Mouse (Mus musculus) liver, embryonic 11.5 days (tissue): ENCODE measurements around the gene Aup1. TPM values are rescaled to one million over a fixed set of nuclear protein-coding genes. Genes with fewer than 3 reads are reported as not detected.

Experiments
- ATAC-seq: fragments of 200-750 bp; cut with Nextera tagmentation; replicated peaks from 2 replicates; pipeline ENCODE4 v1.8.0; 2017; ENCODE audit warnings: moderate number of reproducible peaks, mild to moderate bottlenecking, moderate TSS enrichment, moderate library complexity; ENCODE audit not compliant: low FRiP score
- DNase-seq: peaks from one replicate; pipeline ENCODE4 v3.0.0-alpha.2; 2017; ENCODE audit warnings: low spot score
- H3K27ac ChIP-seq: fragments of 300-500 bp; sonication (generic); 2 replicates; pipeline ENCODE4 v1.5.1; 2014; ENCODE audit warnings: mild to moderate bottlenecking, low read depth, low read length, control low read depth
- H3K27me3 ChIP-seq: fragments of 300-500 bp; sonication (generic); replicated peaks from 2 replicates; pipeline ENCODE4 v1.6.1; 2014; ENCODE audit warnings: low read length, mixed read lengths; ENCODE audit not compliant: control insufficient read depth, insufficient read depth
- H3K36me3 ChIP-seq: fragments of 300-500 bp; sonication (generic); 2 replicates; pipeline ENCODE4 v1.6.1; 2014; ENCODE audit warnings: mild to moderate bottlenecking, low read length, moderate library complexity, mixed read lengths; ENCODE audit not compliant: control insufficient read depth, insufficient read depth
- H3K4me1 ChIP-seq: fragments of 300-500 bp; sonication (generic); replicated peaks from 2 replicates; pipeline ENCODE4 v1.6.1; 2014; ENCODE audit warnings: low read length, mixed read lengths; ENCODE audit not compliant: control insufficient read depth, insufficient read depth
- H3K4me2 ChIP-seq: fragments of 300-500 bp; sonication (generic); 2 replicates; pipeline ENCODE4 v1.6.1; 2014; ENCODE audit warnings: mild to moderate bottlenecking, control low read depth, moderate library complexity
- H3K4me3 ChIP-seq: fragments of 300-500 bp; sonication (generic); 2 replicates; pipeline ENCODE4 v1.5.1; 2014; ENCODE audit warnings: low read depth, low read length, control low read depth
- H3K9ac ChIP-seq: fragments of 300-500 bp; sonication (generic); 2 replicates; pipeline ENCODE4 v1.6.1; 2014; ENCODE audit warnings: low read depth, low read length, control low read depth
- H3K9me3 ChIP-seq: fragments of 300-500 bp; sonication (generic); 2 replicates; pipeline ENCODE4 v1.6.1; 2016; ENCODE audit warnings: low read length, inconsistent platforms, mixed read lengths; ENCODE audit not compliant: control insufficient read depth
- WGBS: fragments of 180-500 bp; shearing (Covaris S2); extraction: QIAGEN DNeasy Blood & Tissue Kit; methylation state at CpG from one replicate; pipeline ENCODE4 v1.1.7; 2014; 5-methylcytosine and 5-hydroxymethylcytosine counted together
- polyA plus RNA-seq: library from polyadenylated mRNA; unstranded; fragments of >200 nt; fragmentation: Nextera tagmentation; extraction: Ambion mirVana; gene quantifications from 2 replicates; pipeline ENCODE4 v1.2.1, GENCODE M21; 2014

Gene Aup1
- polyA plus RNA-seq, 1 experiment from 2014 or later: 230 TPM

DNA sequence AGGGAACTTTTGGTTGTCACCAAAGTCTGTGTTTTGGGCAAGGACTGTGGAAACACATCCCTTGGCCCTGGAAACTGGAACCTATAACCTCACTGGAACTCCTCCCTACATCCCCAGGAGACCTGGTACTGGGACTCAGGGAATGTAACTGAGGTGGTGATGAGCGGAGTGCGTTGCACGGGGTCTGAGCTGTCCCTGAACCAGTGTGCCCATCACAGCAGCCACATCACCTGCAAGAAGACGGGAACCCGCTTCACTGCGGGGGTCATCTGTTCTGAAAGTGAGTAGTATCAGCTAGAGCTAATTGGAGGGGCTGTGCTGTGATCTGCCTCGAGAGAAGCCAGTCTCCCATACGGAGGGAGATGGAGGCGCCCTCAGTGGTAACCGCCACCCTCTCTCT is 5.0 kb upstream of the Aup1 start:
- Histone ChIP-seq H3K4me1 (peaks cover 8% of the 10 kb centered on the region), H3K27ac (no peak overlapping the region), H3K4me2 (no peak overlapping the region), H3K9me3 (no peaks in the 10 kb centered on the region), H3K4me3 (no peak overlapping the region), H3K36me3 (peaks cover 6% of the 10 kb centered on the region; the same call in 1 of the 2 replicates), H3K27me3 (no peaks in the 10 kb centered on the region), H3K9ac (no peak overlapping the region)
- no peak for ATAC-seq
- no peak for DNase-seq
- WGBS: 66% methylated on average over 10 of the region's 10 CpGs

DNA sequence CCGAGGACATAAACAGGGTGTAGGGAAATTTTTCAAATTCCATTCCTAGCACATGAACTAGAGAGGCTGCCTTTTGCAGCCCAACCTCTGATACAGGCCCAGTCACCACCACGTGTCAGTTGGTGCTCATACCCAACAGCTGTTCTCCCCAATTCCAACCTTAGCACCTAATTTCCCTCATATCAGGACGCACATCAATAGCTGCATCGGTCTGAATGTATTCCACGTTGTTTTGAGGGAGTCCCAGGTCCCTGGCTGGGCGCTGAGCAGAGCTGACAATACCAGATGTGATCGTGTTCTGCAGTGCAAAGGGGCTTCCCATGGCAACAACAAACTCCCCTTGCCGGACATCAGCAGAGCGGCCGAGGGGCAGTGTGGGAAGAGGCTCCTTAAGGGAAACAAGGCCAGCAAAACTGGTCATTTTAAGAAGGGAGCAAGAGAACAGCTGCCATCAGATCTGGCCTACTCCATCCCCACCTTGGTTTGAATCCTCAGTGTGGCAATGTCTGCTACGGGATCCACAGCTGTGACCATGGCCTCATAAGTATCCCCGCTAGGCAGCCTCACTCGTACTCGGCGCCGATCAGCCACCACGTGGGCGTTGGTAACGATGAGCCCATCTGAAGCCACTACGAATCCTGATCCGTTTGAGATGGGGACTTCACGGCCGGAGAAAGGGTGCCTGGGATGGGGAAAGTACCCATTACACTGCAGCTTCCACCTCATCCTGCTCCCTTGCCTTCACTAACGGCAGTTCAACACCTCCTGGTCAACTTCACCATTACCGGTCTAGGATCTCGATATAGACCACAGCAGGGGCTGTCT is 973 bp upstream of the Aup1 start:
- ATAC-seq (0 out of 2 replicates have a peak, but pooled peaks have one; percentile 6), DNase-seq (peak; percentile 58)
- Histone ChIP-seq H3K27me3 (no peaks in the 10 kb centered on the region), H3K4me3 (peak overlapping the region; percentile 79), H3K4me1 (peaks cover 19% of the 10 kb centered on the region), H3K36me3 (peaks cover 22% of the 10 kb centered on the region), H3K9me3 (no peaks in the 10 kb centered on the region), H3K4me2 (peak overlapping the region; percentile 95), H3K27ac (peak overlapping the region; percentile 87), H3K9ac (peak overlapping the region; percentile 94)
- 2% methylated on average over 26 of the region's 26 CpGs for WGBS

DNA sequence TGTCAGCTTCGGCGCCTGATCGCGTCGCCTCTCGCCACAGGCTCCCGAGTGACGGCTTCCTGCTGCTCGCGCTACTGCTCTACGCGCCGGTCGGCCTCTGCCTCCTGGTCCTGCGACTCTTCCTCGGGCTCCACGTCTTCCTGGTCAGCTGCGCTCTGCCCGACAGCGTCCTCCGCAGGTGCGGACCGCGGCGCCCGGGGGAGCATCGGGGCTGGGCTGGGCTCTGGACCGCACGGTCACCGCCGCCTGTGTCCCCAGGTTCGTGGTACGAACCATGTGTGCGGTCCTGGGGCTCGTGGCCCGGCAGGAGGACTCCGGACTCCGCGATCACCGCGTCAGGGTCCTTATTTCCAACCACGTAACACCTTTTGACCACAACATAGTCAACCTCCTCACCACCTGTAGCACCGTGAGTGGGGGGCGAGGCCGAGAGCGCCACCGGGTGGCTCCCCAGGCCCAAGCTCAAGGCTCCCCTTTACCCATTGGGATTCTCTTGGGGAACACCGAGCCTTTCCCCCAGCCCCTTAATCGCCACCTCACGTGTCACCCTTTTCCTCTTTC is 630 bp downstream of the Aup1 start, which contains the start of gene Htra2:
Gene Htra2, minus strand, starts transcription at position 403 of the 561 bp plus-strand sequence.
- DNase-seq (no peak), ATAC-seq (peak; percentile 17)
- Histone ChIP-seq H3K36me3 (peaks cover 22% of the 10 kb centered on the region), H3K27ac (peak within 1 kb of the TSS; percentile 87), H3K4me3 (peak within 1 kb of the TSS; percentile 79), H3K27me3 (no peaks in the 10 kb centered on the region), H3K4me1 (peaks cover 21% of the 10 kb centered on the region), H3K4me2 (peak within 1 kb of the TSS; percentile 95), H3K9ac (peak within 1 kb of the TSS; percentile 94), H3K9me3 (no peaks in the 10 kb centered on the region)
- WGBS: under 1% methylated on average over 50 of the region's 50 CpGs

DNA sequence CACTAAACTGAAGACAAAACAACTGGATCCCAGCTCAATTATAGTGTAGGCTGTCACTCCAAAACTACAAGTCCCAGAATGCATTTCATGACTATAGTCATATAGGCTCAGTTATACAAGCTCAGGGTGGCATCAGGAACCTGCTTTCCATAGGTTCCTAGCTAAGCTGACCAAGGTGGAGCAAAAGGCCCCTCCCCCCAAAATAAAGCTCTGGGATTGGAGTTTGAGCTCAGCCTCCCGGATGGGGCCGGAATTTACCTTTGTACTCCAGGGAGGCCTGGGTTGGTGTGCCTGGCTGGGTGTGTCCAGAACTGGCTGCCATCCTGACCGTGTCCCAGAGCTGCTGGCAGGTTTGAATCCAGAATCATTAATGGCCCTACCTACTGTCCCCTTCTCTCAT is 3.5 kb downstream of the Aup1 start, which contains the start of gene Dqx1:
Gene Dqx1, plus strand, starts transcription at position 55 of the 400 bp plus-strand sequence.
- no peak for DNase-seq
- Histone ChIP-seq H3K27me3 (peaks cover 20% of the 10 kb centered on the region), H3K4me3 (peak within 1 kb of the TSS; percentile 33), H3K4me1 (peaks cover 17% of the 10 kb centered on the region), H3K4me2 (peak within 1 kb of the TSS; percentile 54), H3K36me3 (peaks cover 15% of the 10 kb centered on the region), H3K9me3 (no peaks in the 10 kb centered on the region), H3K9ac (peak within 1 kb of the TSS; percentile 26; the same call in 1 of the 2 replicates), H3K27ac (no peak within 1 kb of the TSS; the same call in 1 of the 2 replicates)
- no peak for ATAC-seq
- 64% methylated on average over 3 of the region's 3 CpGs for WGBS

DNA sequence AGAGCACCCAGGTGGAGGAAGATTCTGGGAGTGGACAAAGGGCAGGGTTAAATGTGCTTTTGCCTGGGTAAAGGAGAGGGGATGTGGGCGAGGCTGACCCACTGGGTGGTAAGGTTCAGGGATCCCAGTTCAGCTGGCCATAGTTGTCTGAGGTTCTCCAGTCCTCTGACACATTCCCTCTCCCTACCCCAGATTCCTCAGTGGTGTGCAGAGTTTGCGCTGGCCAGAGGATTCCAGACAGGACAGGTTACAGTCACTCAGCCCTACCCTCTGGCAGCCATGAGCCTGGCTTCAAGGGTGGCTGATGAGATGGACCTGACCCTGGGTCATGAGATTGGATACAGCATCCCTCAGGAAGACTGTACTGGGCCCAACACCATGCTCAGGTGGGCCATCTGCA is 4.4 kb downstream of the Aup1 start:
- ATAC-seq: no peak
- peaks cover 13% of the 10 kb centered on the region for H3K4me1 ChIP-seq
- no peak overlapping the region for H3K27ac ChIP-seq
- WGBS: 91% methylated on average over 2 of the region's 2 CpGs
- no peak for DNase-seq
- H3K4me3 ChIP-seq: peak overlapping the region; percentile 33; the same call in 1 of the 2 replicates
- H3K27me3 ChIP-seq: peaks cover 30% of the 10 kb centered on the region
- no peak overlapping the region for H3K9ac ChIP-seq
- no peaks in the 10 kb centered on the region for H3K9me3 ChIP-seq
- peak overlapping the region; percentile 54 for H3K4me2 ChIP-seq
- peaks cover 15% of the 10 kb centered on the region for H3K36me3 ChIP-seq

DNA sequence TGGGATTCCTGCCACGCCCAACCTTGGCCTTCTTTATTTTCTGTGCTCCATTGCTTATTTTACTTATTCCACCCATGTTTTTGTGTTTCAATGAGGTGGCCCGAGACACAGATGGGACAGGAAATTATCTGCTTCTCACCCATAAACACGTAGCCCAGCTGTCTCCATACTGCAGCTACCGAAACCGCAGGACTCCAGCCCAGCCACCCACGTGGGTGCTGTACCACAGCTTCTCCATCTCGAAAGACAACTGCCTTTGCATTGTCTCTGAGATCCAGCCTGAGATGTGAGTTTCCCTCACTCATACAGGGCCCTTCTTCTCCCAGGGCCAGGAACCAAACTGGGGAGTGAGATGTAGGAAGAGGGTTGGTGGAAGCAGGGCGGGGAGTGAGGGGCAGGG is 11.7 kb downstream of the Aup1 start:
- Histone ChIP-seq H3K27ac (no peak overlapping the region), H3K9ac (no peak overlapping the region), H3K4me1 (peaks cover 15% of the 10 kb centered on the region), H3K27me3 (peaks cover 100% of the 10 kb centered on the region), H3K9me3 (no peaks in the 10 kb centered on the region), H3K36me3 (no peaks in the 10 kb centered on the region), H3K4me3 (no peak overlapping the region), H3K4me2 (no peak overlapping the region)
- ATAC-seq (no peak), DNase-seq (no peak)
- 38% methylated on average over 8 of the region's 8 CpGs for WGBS

DNA sequence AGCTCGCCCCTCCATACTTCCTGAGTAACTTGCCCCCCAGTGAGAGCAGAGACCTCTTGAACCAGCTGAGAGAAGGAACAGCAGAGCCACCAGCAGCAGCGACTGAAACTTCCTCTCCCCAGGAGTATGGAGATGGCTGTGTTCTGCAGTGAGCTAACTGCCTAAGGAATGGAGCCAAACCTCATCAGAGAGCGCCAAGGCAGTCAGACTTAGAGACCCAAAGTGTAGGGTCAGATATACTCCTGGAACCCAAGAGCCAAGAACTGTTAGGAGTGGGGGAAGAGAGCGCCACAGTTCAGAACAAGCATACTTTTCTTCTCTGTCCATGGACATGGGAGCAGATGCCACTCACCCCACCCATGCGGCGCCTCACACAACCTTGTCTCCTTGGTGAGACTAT is 12.1 kb downstream of the Aup1 start:
- Histone ChIP-seq H3K36me3 (no peaks in the 10 kb centered on the region), H3K4me3 (no peak overlapping the region), H3K4me1 (peaks cover 19% of the 10 kb centered on the region), H3K9me3 (no peaks in the 10 kb centered on the region), H3K4me2 (no peak overlapping the region), H3K27ac (no peak overlapping the region), H3K27me3 (peaks cover 100% of the 10 kb centered on the region), H3K9ac (no peak overlapping the region)
- WGBS: 33% methylated on average over 6 of the region's 6 CpGs
- DNase-seq (no peak), ATAC-seq (no peak)

DNA sequence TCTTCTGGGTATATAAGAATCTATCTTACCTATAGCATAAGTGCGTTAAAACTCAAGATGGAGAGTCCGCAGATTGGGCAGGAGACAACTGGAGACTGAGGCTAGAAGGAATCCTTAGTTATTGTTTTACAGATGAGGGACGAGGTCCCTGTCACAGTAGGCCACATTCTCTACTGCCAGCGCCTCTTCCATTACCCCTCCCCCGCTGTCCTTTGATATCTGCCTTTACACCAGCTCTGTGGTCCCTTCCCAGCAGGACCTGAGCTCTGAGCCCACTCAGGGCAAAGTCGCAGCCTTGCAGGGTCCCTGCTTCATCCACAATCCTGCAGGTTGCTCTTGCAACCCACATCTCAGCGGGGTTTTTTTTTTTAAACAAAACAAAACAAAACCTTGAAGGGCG is 13.9 kb downstream of the Aup1 start:
- H3K27me3 ChIP-seq: peaks cover 100% of the 10 kb centered on the region
- H3K9ac ChIP-seq: no peak overlapping the region
- H3K4me2 ChIP-seq: peak overlapping the region; percentile 53
- H3K4me1 ChIP-seq: peaks cover 19% of the 10 kb centered on the region
- ATAC-seq: no peak
- no peaks in the 10 kb centered on the region for H3K36me3 ChIP-seq
- no peak for DNase-seq
- H3K9me3 ChIP-seq: no peaks in the 10 kb centered on the region
- H3K27ac ChIP-seq: no peak overlapping the region
- 8% methylated on average over 8 of the region's 8 CpGs for WGBS
- H3K4me3 ChIP-seq: peak overlapping the region; percentile 36; the same call in 1 of the 2 replicates
